Mouse (Mus musculus) forebrain, embryonic 11.5 days (tissue): ENCODE measurements around the gene Iqsec1. TPM values are rescaled to one million over a fixed set of nuclear protein-coding genes. Genes with fewer than 3 reads are reported as not detected.

Source experiments
- ATAC-seq: fragments of 200-750 bp; cut with Nextera tagmentation; replicated peaks from 2 replicates; pipeline ENCODE4 v1.8.0; 2017; ENCODE audit warnings: moderate TSS enrichment; ENCODE audit not compliant: low FRiP score
- DNase-seq: peaks from one replicate; pipeline ENCODE4 v3.0.0-alpha.2; 2017; ENCODE audit warnings: low spot score
- H3K27ac ChIP-seq: fragments of 300-500 bp; sonication (generic); 2 replicates; pipeline ENCODE4 v1.5.1; 2014; ENCODE audit warnings: low read depth, low read length
- H3K27me3 ChIP-seq: fragments of 300-500 bp; sonication (generic); 2 replicates; pipeline ENCODE4 v1.6.1; 2014; ENCODE audit warnings: mild to moderate bottlenecking, low read length, mixed read lengths; ENCODE audit not compliant: control insufficient read depth, insufficient read depth
- H3K36me3 ChIP-seq: fragments of 300-500 bp; sonication (generic); 2 replicates; pipeline ENCODE4 v1.6.1; 2014; ENCODE audit warnings: mild to moderate bottlenecking, low read length, moderate library complexity, mixed read lengths; ENCODE audit not compliant: control insufficient read depth, insufficient read depth
- H3K4me1 ChIP-seq: fragments of 300-500 bp; sonication (generic); replicated peaks from 2 replicates; pipeline ENCODE4 v1.6.1; 2014; ENCODE audit warnings: low read length, mixed read lengths; ENCODE audit not compliant: control insufficient read depth, insufficient read depth
- H3K4me2 ChIP-seq: fragments of 300-500 bp; sonication (generic); 2 replicates; pipeline ENCODE4 v1.6.1; 2014; ENCODE audit warnings: low read depth, mild to moderate bottlenecking, low read length, moderate library complexity, mixed read lengths; ENCODE audit not compliant: severe bottlenecking
- H3K4me3 ChIP-seq: fragments of 300-500 bp; sonication (generic); 2 replicates; pipeline ENCODE4 v1.5.1; 2014; ENCODE audit warnings: low read depth, low read length
- H3K9ac ChIP-seq: fragments of 300-500 bp; sonication (generic); 2 replicates; pipeline ENCODE4 v1.6.1; 2014; ENCODE audit warnings: low read length
- H3K9me3 ChIP-seq: fragments of 300-500 bp; sonication (generic); 2 replicates; pipeline ENCODE4 v1.6.1; 2016; ENCODE audit warnings: low read length, mixed read lengths; ENCODE audit not compliant: control insufficient read depth
- WGBS: fragments of 180-500 bp; shearing (Covaris S2); extraction: QIAGEN DNeasy Blood & Tissue Kit; methylation state at CpG from one replicate; pipeline ENCODE4 v1.1.7; 2014; 5-methylcytosine and 5-hydroxymethylcytosine counted together
- microRNA-seq: library from miRNA; unstranded; fragments of <30 nt; microRNA quantifications from one replicate; pipeline ENCODE4, GENCODE M21; 2016; ENCODE audit not compliant: insufficient number of aligned reads
- polyA plus RNA-seq: library from polyadenylated mRNA; unstranded; fragments of >200 nt; fragmentation: Nextera tagmentation; extraction: Ambion mirVana; gene quantifications from 2 replicates; pipeline ENCODE4 v1.2.1, GENCODE M21; 2014

Iqsec1 gene
- polyA plus RNA-seq, 1 experiment from 2014 or later, result 15.0 TPM

GRCm38 (mm10) chr6:90613277-90613676 is 375.2 kb downstream of the Iqsec1 start:
- ATAC-seq (no peak), DNase-seq (no peak)
- no peaks in the 10 kb centered on the region for H3K36me3 ChIP-seq
- H3K4me1 ChIP-seq, result no peaks in the 10 kb centered on the region
- H3K27me3 ChIP-seq, result no peaks in the 10 kb centered on the region
- no peak overlapping the region for H3K4me3 ChIP-seq
- no peak overlapping the region for H3K4me2 ChIP-seq
- H3K27ac ChIP-seq, result no peak overlapping the region
- 88% methylated on average over 8 of the region's 8 CpGs for WGBS
- no peaks in the 10 kb centered on the region for H3K9me3 ChIP-seq
- no peak overlapping the region for H3K9ac ChIP-seq

DNA sequence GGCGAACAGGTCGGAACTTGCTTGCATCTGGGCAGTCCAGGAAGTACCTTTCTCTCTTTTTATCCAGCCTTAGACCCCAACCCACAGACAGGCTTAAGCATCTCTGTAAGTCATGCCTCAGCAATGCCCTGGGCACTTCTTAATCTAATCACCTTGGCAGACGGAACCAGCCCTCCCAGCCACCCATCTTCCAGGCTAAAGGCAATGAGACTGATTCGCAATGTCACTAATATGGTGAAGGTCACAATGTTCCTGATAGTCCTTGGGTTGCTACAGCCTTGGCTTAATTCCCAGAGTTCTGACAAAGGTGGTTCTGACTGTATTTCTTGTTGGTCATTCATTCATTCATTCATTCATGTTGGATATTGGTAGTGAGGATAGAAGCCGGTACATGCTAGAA is 378.2 kb downstream of the Iqsec1 start:
- ATAC-seq, result no peak
- WGBS, result 92% methylated on average over 5 of the region's 5 CpGs
- no peak for DNase-seq

GRCm38 (mm10) chr6:90608186-90608585 is 380.3 kb downstream of the Iqsec1 start:
- Histone ChIP-seq H3K9ac (no peak overlapping the region), H3K27ac (no peak overlapping the region), H3K4me1 (0 out of 2 replicates have a peak, but pooled peaks cover 2% of the 10 kb centered on the region), H3K36me3 (no peaks in the 10 kb centered on the region), H3K9me3 (no peaks in the 10 kb centered on the region), H3K27me3 (peaks cover 5% of the 10 kb centered on the region; the same call in 1 of the 2 replicates), H3K4me2 (no peak overlapping the region), H3K4me3 (no peak overlapping the region)
- DNase-seq, result no peak
- ATAC-seq, result no peak
- WGBS, result 68% methylated on average over 6 of the region's 6 CpGs

More for the DNA sequence above, 378.2 kb downstream of the Iqsec1 start:
- Histone ChIP-seq H3K27me3 (peaks cover 5% of the 10 kb centered on the region; the same call in 1 of the 2 replicates), H3K27ac (no peak overlapping the region), H3K4me2 (no peak overlapping the region), H3K4me3 (no peak overlapping the region), H3K9me3 (no peaks in the 10 kb centered on the region), H3K4me1 (no peaks in the 10 kb centered on the region), H3K36me3 (no peaks in the 10 kb centered on the region), H3K9ac (no peak overlapping the region)

DNA sequence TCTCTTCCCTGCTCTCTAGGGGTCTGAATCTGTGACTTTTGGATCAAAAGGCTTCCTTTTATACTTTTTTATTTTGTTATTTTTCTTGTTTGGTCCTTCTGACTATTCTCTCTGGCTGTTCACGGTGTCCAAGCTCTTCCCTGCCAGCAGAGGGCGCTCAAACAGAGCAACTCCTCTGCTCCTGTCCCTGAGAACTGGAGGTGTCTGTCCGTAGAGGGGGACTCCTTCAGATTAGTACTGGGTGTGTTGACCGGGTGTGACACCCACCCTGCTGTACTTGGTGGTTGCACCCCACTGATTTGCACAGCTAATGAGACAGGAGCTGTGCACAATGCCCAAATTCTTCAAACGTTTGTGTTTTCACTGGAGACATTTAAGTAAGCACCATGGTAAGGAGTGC is 381.3 kb downstream of the Iqsec1 start:
- H3K4me3 ChIP-seq, result no peak overlapping the region
- H3K27me3 ChIP-seq, result peaks cover 5% of the 10 kb centered on the region; the same call in 1 of the 2 replicates
- WGBS, result 17% methylated on average over 5 of the region's 5 CpGs
- H3K9me3 ChIP-seq, result no peaks in the 10 kb centered on the region
- DNase-seq (peak; percentile 83), ATAC-seq (no peak)
- no peaks in the 10 kb centered on the region for H3K36me3 ChIP-seq
- 0 out of 2 replicates have a peak, but pooled peaks cover 2% of the 10 kb centered on the region for H3K4me1 ChIP-seq
- H3K27ac ChIP-seq, result no peak overlapping the region
- H3K9ac ChIP-seq, result no peak overlapping the region
- H3K4me2 ChIP-seq, result no peak overlapping the region

DNA sequence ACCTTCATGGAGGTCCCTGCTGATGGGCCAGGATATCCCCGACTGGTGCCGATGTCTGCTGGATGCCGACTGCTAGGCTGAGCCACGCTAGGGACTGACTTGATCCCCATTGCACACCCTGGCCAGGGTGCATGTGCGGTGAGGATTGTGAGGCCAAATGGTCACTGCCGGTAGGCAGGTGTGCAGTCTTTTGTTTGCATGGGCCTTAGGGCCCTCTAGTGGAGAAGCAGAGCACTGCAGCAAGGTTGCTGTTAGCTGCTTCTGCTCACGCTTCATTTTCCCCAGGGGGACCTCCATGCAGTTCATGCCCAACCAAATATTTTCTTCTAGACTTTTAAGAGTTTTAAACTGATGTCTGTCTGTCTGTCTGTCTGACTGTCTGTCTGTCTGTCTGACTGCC is 381.9 kb downstream of the Iqsec1 start:
- ATAC-seq (no peak), DNase-seq (peak; percentile 83)
- Histone ChIP-seq H3K4me1 (0 out of 2 replicates have a peak, but pooled peaks cover 2% of the 10 kb centered on the region), H3K27ac (no peak overlapping the region), H3K9me3 (no peaks in the 10 kb centered on the region), H3K4me3 (no peak overlapping the region), H3K27me3 (peaks cover 5% of the 10 kb centered on the region; the same call in 1 of the 2 replicates), H3K9ac (no peak overlapping the region), H3K4me2 (no peak overlapping the region), H3K36me3 (no peaks in the 10 kb centered on the region)
- 18% methylated on average over 7 of the region's 7 CpGs for WGBS

Small RNA genes lying within 50 kb of the gene (microRNA-seq; reads per million reads assigned to microRNA genes)
- gene Gm24816, result not detected

Other genes with a start within 250 kb of the Iqsec1 start
- gene Nup210, start 128.1 kb upstream of the Iqsec1 start, polyA plus RNA-seq, result 31.9 and 37.4 TPM in 2 replicates
- 12.5 and 14.5 TPM in 2 replicates for gene Hdac11, start 168.0 kb upstream of the Iqsec1 start, polyA plus RNA-seq
- gene Fbln2, start 223.8 kb upstream of the Iqsec1 start, polyA plus RNA-seq, result 38.9 and 42.4 TPM in 2 replicates